Mouse (Mus musculus) ES-Bruce4 (cell line): ENCODE results near the gene Bicd2. TPM values are rescaled to one million over a fixed set of nuclear protein-coding genes. Genes with fewer than 3 reads are reported as not detected.

Experiments used
- H3K27ac ChIP-seq: 2 replicates; pipeline ENCODE4 v1.5.1; 2012; ENCODE audit warnings: low read length, inconsistent platforms; ENCODE audit not compliant: insufficient read depth
- H3K27me3 ChIP-seq: 2 replicates; pipeline ENCODE4 v1.6.1; 2012; ENCODE audit warnings: mild to moderate bottlenecking, low read length, inconsistent platforms; ENCODE audit not compliant: control insufficient read depth, poor library complexity, insufficient read depth, severe bottlenecking
- H3K36me3 ChIP-seq: 2 replicates; pipeline ENCODE4 v1.6.1; 2012; ENCODE audit warnings: inconsistent platforms, mild to moderate bottlenecking, low read length, moderate library complexity; ENCODE audit not compliant: control insufficient read depth, poor library complexity, insufficient read depth, severe bottlenecking
- H3K4me1 ChIP-seq: one replicate; pipeline ENCODE4 v1.8.1; 2011; ENCODE audit warnings: low read length; ENCODE audit not compliant: control insufficient read depth, insufficient read depth
- H3K4me3 ChIP-seq: 2 replicates; pipeline ENCODE4 v1.5.1; 2011; ENCODE audit warnings: low read depth, mild to moderate bottlenecking, low read length
- H3K9ac ChIP-seq: 2 replicates; pipeline ENCODE4 v1.6.1; 2012; ENCODE audit warnings: low read depth, mild to moderate bottlenecking, inconsistent platforms; ENCODE audit not compliant: poor library complexity, severe bottlenecking
- H3K9me3 ChIP-seq: replicated peaks from 2 replicates; pipeline ENCODE4 v1.6.1; 2012; ENCODE audit warnings: mild to moderate bottlenecking, low read length, inconsistent platforms; ENCODE audit not compliant: control insufficient read depth, poor library complexity, insufficient read depth, severe bottlenecking
- CTCF ChIP-seq: IDR thresholded peaks from one replicate; pipeline ENCODE4 v1.8.1; 2011; ENCODE audit warnings: low read depth, low read length
- EP300 ChIP-seq: IDR thresholded peaks from 2 replicates; pipeline ENCODE4 v1.6.1; 2011; ENCODE audit warnings: low read depth, low read length; ENCODE audit not compliant: insufficient read depth
- POLR2A ChIP-seq: IDR thresholded peaks from one replicate; pipeline ENCODE4 v1.8.1; 2011; ENCODE audit warnings: low read length; ENCODE audit not compliant: insufficient read depth
- polyA plus RNA-seq: library from polyadenylated mRNA; stranded (reverse); fragments of >200 nt; gene quantifications from 2 replicates; pipeline ENCODE4 v1.2.4, GENCODE M21; 2011; ENCODE audit warnings: low read depth; ENCODE audit not compliant: missing spikeins, insufficient read depth, insufficient read length

The Bicd2 gene
- polyA plus RNA-seq, 1 experiment = 16.1 TPM

DNA sequence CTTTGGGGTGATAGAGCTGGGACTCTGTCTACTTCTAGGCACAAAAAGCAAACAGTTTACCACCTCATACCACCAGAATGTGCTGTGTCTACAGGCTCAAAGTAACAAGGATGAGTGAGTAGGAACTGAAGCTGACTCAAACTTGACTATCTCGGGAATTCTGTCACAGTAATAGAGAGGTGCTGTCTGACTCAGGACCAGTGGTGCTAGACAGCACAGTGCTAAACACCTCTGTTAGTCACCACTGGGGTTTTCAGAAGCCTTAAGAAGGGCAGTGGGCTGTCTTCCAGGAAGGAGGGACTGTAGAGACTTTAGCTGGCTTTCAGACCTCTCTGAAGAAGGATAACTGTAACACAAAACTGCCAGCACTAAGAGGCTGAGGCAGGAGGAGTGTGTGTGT lies 55.4 kb downstream of the Bicd2 start:
- H3K27me3 ChIP-seq = no peaks in the 10 kb centered on the region
- no peak for TF ChIP-seq CTCF
- TF ChIP-seq POLR2A = no peak
- TF ChIP-seq EP300 = no peak
- no peaks in the 10 kb centered on the region for H3K9me3 ChIP-seq
- H3K36me3 ChIP-seq = no peaks in the 10 kb centered on the region
- no peak overlapping the region for H3K4me3 ChIP-seq
- no peaks in the 10 kb centered on the region for H3K4me1 ChIP-seq
- no peak overlapping the region for H3K9ac ChIP-seq
- H3K27ac ChIP-seq = no peak overlapping the region

DNA sequence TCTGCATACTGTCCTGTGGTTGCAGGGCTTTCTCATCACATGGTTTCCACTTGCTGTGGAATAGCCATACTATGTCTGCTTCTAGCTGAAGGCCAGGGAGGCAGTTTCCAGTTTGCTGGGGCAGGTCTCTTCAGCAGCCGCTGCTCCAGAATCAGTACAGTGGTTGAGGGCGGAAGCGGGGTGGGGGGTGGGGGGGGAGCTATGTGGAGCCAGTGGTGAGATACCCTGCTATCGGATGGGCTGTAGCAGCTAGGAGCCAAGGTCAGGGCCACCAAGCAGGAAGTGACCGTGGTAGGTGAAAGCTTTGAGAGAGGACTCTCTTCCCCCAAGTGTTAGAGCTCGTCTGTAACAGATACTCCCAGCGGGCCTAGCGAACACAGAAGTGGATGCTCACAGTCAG lies 56.8 kb downstream of the Bicd2 start:
- Histone ChIP-seq H3K9me3 (no peaks in the 10 kb centered on the region), H3K4me1 (no peaks in the 10 kb centered on the region), H3K4me3 (no peak overlapping the region), H3K27me3 (no peaks in the 10 kb centered on the region), H3K27ac (no peak overlapping the region), H3K36me3 (no peaks in the 10 kb centered on the region), H3K9ac (no peak overlapping the region)
- TF ChIP-seq EP300 (no peak), CTCF (no peak), POLR2A (no peak)

GRCm38 (mm10) chr13:49400139-49400538 lies 58.8 kb downstream of the Bicd2 start:
- no peaks in the 10 kb centered on the region for H3K4me1 ChIP-seq
- TF ChIP-seq EP300 (no peak), CTCF (peak; percentile 61)
- no peaks in the 10 kb centered on the region for H3K9me3 ChIP-seq
- no peak overlapping the region for H3K27ac ChIP-seq
- no peak overlapping the region for H3K4me3 ChIP-seq
- H3K27me3 ChIP-seq = no peaks in the 10 kb centered on the region
- no peak overlapping the region for H3K9ac ChIP-seq
- H3K36me3 ChIP-seq = no peaks in the 10 kb centered on the region

DNA sequence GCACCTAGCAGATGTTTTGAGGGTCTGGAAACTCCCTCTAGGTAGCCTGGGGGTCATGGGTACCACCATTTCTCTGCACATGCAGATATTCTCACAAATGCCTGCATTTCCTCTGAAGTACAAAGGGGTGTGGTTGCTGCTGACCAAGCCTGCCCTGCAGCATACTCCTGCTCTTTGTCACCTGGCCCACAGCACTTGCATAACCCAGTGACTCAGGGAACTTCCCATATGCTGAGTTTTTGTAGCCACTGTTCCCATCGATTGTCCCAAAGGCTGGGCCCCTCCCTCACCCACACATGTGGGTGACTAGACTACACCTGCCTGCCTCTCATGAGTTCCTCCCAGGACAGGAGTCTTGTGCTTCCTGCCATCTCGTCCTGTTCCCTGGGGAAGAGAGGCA lies 61.2 kb downstream of the Bicd2 start:
- no peaks in the 10 kb centered on the region for H3K27me3 ChIP-seq
- no peak overlapping the region for H3K9ac ChIP-seq
- no peak overlapping the region for H3K4me3 ChIP-seq
- no peaks in the 10 kb centered on the region for H3K4me1 ChIP-seq
- no peak for TF ChIP-seq POLR2A
- no peak for TF ChIP-seq EP300
- no peak for TF ChIP-seq CTCF
- H3K27ac ChIP-seq = no peak overlapping the region
- no peaks in the 10 kb centered on the region for H3K36me3 ChIP-seq
- H3K9me3 ChIP-seq = no peaks in the 10 kb centered on the region

- TF ChIP-seq CTCF (no peak), EP300 (no peak), POLR2A (no peak)
- Histone ChIP-seq H3K36me3 (no peaks in the 10 kb centered on the region), H3K27me3 (no peaks in the 10 kb centered on the region), H3K4me3 (no peak overlapping the region), H3K4me1 (no peaks in the 10 kb centered on the region), H3K9ac (no peak overlapping the region), H3K27ac (no peak overlapping the region), H3K9me3 (no peaks in the 10 kb centered on the region)
Observed at GRCm38 (mm10) chr13:49407795-49408194, 66.4 kb downstream of the Bicd2 start.

DNA sequence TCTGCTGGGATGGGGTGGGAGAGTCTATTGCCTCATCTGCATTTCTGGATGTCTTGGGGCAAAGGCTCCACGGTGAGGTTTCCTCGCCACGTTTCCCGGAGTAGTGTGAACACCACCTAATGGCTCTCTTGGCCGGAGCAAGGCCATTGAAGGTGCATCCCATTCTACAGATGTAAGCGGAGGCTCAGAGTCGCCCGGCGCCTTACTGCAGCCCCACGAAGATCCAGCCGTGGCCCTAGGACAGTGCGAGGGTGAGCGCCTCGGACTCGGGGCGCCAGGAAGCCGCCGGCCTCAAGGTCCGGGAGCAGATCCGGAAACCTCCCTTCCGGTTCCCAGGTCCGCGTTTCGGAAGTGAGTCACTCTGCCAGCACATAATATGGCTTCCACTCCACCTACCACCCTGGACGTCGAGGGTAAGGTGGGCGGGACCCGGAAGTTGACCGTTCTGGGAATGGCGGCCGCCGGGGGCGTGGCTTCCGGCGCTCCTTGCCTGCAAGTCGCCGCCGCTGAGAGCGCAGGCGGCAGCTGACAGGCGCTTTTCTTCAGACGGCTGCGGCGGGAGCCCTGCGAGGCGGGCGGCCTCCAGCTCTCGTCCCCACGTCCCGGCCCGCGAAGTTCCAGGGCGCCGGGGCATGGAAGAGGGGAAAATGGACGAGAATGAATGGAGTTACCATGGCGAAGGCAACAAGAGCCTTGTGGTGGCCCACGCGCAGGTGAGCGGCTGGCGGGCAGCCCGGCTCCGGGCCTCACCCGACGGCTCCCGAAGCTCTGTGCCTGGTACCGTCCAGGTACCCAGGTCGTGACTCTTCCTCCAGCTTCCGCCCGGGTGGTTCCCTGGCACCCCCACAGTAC lies 79.6 kb downstream of the Bicd2 start, which contains the start of gene Ippk:
Gene Ippk, plus strand, starts transcription at position 496 of the 852 bp plus-strand sequence.
- H3K9ac ChIP-seq = peak within 1 kb of the TSS; percentile 81
- no peaks in the 10 kb centered on the region for H3K4me1 ChIP-seq
- TF ChIP-seq POLR2A (peak; percentile 45), CTCF (no peak)
- H3K36me3 ChIP-seq = no peaks in the 10 kb centered on the region
- H3K4me3 ChIP-seq = peak within 1 kb of the TSS; percentile 99
- peak within 1 kb of the TSS; percentile 48; the same call in 1 of the 2 replicates for H3K27ac ChIP-seq
- H3K27me3 ChIP-seq = no peaks in the 10 kb centered on the region
- no peaks in the 10 kb centered on the region for H3K9me3 ChIP-seq
